Mouse (Mus musculus) embryonic facial prominence, embryonic 11.5 days (tissue): ENCODE results near the gene Zdhhc14. TPM values are rescaled to one million over a fixed set of nuclear protein-coding genes. Genes with fewer than 3 reads are reported as not detected.

Experiments used
- ATAC-seq: fragments of 200-750 bp; cut with Nextera tagmentation; replicated peaks from 2 replicates; pipeline ENCODE4 v1.8.0; 2017; ENCODE audit warnings: low read depth; ENCODE audit not compliant: insufficient number of reproducible peaks, low FRiP score, low TSS enrichment
- DNase-seq: peaks from one replicate; pipeline ENCODE4 v3.0.0-alpha.2; 2015; ENCODE audit warnings: low spot score
- H3K27ac ChIP-seq: fragments of 300-500 bp; sonication (generic); replicated peaks from 2 replicates; pipeline ENCODE4 v1.5.1; 2014; ENCODE audit warnings: mild to moderate bottlenecking, low read depth, low read length, control low read depth
- H3K27me3 ChIP-seq: fragments of 300-500 bp; sonication (generic); 2 replicates; pipeline ENCODE4 v1.6.1; 2014; ENCODE audit warnings: mild to moderate bottlenecking, low read length, moderate library complexity, mixed read lengths; ENCODE audit not compliant: control insufficient read depth, insufficient read depth
- H3K36me3 ChIP-seq: fragments of 300-500 bp; sonication (generic); replicated peaks from 2 replicates; pipeline ENCODE4 v1.6.1; 2014; ENCODE audit warnings: low read depth, mild to moderate bottlenecking, low read length, moderate library complexity, mixed read lengths; ENCODE audit not compliant: control insufficient read depth, insufficient read depth
- H3K4me1 ChIP-seq: fragments of 300-500 bp; sonication (generic); 2 replicates; pipeline ENCODE4 v1.6.1; 2014; ENCODE audit warnings: low read length, mixed read lengths; ENCODE audit not compliant: control insufficient read depth, insufficient read depth
- H3K4me2 ChIP-seq: fragments of 300-500 bp; sonication (generic); 2 replicates; pipeline ENCODE4 v1.6.1; 2014; ENCODE audit warnings: low read depth, mild to moderate bottlenecking, control low read depth, low read length, moderate library complexity
- H3K4me3 ChIP-seq: fragments of 300-500 bp; sonication (generic); 2 replicates; pipeline ENCODE4 v1.5.1; 2014; ENCODE audit warnings: low read depth, low read length, control low read depth
- H3K9ac ChIP-seq: fragments of 300-500 bp; sonication (generic); replicated peaks from 2 replicates; pipeline ENCODE4 v1.6.1; 2014; ENCODE audit warnings: mild to moderate bottlenecking, control low read depth, low read length
- H3K9me3 ChIP-seq: fragments of 300-500 bp; sonication (generic); replicated peaks from 2 replicates; pipeline ENCODE4 v1.6.1; 2016; ENCODE audit warnings: mild to moderate bottlenecking, low read length, inconsistent platforms, mixed read lengths; ENCODE audit not compliant: control insufficient read depth
- WGBS: fragments of 180-500 bp; shearing (Covaris S2); extraction: QIAGEN DNeasy Blood & Tissue Kit; methylation state at CpG from one replicate; pipeline ENCODE4 v1.1.7; 2014; 5-methylcytosine and 5-hydroxymethylcytosine counted together
- polyA plus RNA-seq: library from polyadenylated mRNA; unstranded; fragments of >200 nt; fragmentation: Nextera tagmentation; extraction: Ambion mirVana; gene quantifications from 2 replicates; pipeline ENCODE4 v1.2.1, GENCODE M21; 2014

Gene Zdhhc14
- polyA plus RNA-seq, 1 experiment from 2014 or later: 2.0 TPM

GRCm38 (mm10) chr17:5475960-5476725 is 16.2 kb upstream of the Zdhhc14 start:
- Histone ChIP-seq H3K4me3 (no peak overlapping the region), H3K4me2 (no peak overlapping the region), H3K9me3 (no peaks in the 10 kb centered on the region), H3K4me1 (no peaks in the 10 kb centered on the region), H3K27me3 (no peaks in the 10 kb centered on the region), H3K9ac (no peak overlapping the region), H3K27ac (no peak overlapping the region), H3K36me3 (no peaks in the 10 kb centered on the region)
- 61% methylated on average over 14 of the region's 14 CpGs for WGBS
- ATAC-seq (no peak), DNase-seq (peak; percentile 22)

- Histone ChIP-seq H3K4me3 (no peak overlapping the region), H3K9me3 (no peaks in the 10 kb centered on the region), H3K4me2 (no peak overlapping the region), H3K36me3 (no peaks in the 10 kb centered on the region), H3K9ac (no peak overlapping the region), H3K4me1 (no peaks in the 10 kb centered on the region), H3K27me3 (no peaks in the 10 kb centered on the region), H3K27ac (no peak overlapping the region)
- ATAC-seq: no peak
- 62% methylated on average over 4 of the region's 4 CpGs for WGBS
- DNase-seq: no peak
Measured at GRCm38 (mm10) chr17:5483456-5483855, 8.9 kb upstream of the Zdhhc14 start.

- H3K9me3 ChIP-seq: no peaks in the 10 kb centered on the region
- no peak overlapping the region for H3K27ac ChIP-seq
- no peaks in the 10 kb centered on the region for H3K27me3 ChIP-seq
- DNase-seq: no peak
- H3K36me3 ChIP-seq: no peaks in the 10 kb centered on the region
- H3K4me1 ChIP-seq: no peaks in the 10 kb centered on the region
- no peak for ATAC-seq
- H3K4me3 ChIP-seq: no peak overlapping the region
- WGBS: 92% methylated on average over 1 of the region's 1 CpGs
- H3K9ac ChIP-seq: no peak overlapping the region
- no peak overlapping the region for H3K4me2 ChIP-seq
Measured at GRCm38 (mm10) chr17:5484663-5485062, 7.7 kb upstream of the Zdhhc14 start.

GRCm38 (mm10) chr17:5488156-5488555 is 4.2 kb upstream of the Zdhhc14 start:
- no peak overlapping the region for H3K9ac ChIP-seq
- H3K27ac ChIP-seq: no peak overlapping the region
- WGBS: 57% methylated on average over 9 of the region's 9 CpGs
- H3K4me3 ChIP-seq: no peak overlapping the region
- no peaks in the 10 kb centered on the region for H3K9me3 ChIP-seq
- no peaks in the 10 kb centered on the region for H3K36me3 ChIP-seq
- H3K4me1 ChIP-seq: no peaks in the 10 kb centered on the region
- no peaks in the 10 kb centered on the region; the same call in 1 of the 2 replicates for H3K27me3 ChIP-seq
- ATAC-seq: no peak
- no peak overlapping the region for H3K4me2 ChIP-seq
- no peak for DNase-seq

GRCm38 (mm10) chr17:5490351-5490750 is 2.0 kb upstream of the Zdhhc14 start:
- Histone ChIP-seq H3K9me3 (no peaks in the 10 kb centered on the region), H3K4me1 (peaks cover 4% of the 10 kb centered on the region), H3K4me2 (no peak overlapping the region), H3K27ac (no peak overlapping the region), H3K27me3 (peaks cover 7% of the 10 kb centered on the region), H3K9ac (no peak overlapping the region), H3K4me3 (no peak overlapping the region), H3K36me3 (no peaks in the 10 kb centered on the region)
- 82% methylated on average over 3 of the region's 3 CpGs for WGBS
- ATAC-seq (no peak), DNase-seq (no peak)

- peak; percentile 97 for DNase-seq
Measured at GRCm38 (mm10) chr17:5491031-5491800, 1.1 kb upstream of the Zdhhc14 start.

GRCm38 (mm10) chr17:5492746-5493160 is 396 bp downstream of the Zdhhc14 start:
- peak; percentile 70 for ATAC-seq
- Histone ChIP-seq H3K4me3 (peak overlapping the region; percentile 64), H3K36me3 (no peaks in the 10 kb centered on the region), H3K4me1 (peaks cover 4% of the 10 kb centered on the region), H3K9me3 (no peaks in the 10 kb centered on the region), H3K9ac (peak overlapping the region; percentile 73), H3K4me2 (peak overlapping the region; percentile 100), H3K27ac (peak overlapping the region; percentile 70; the same call in 1 of the 2 replicates), H3K27me3 (peaks cover 7% of the 10 kb centered on the region)
- DNase-seq: peak; percentile 55
- WGBS: under 1% methylated on average over 45 of the region's 48 CpGs

More at GRCm38 (mm10) chr17:5491031-5491800, 1.1 kb upstream of the Zdhhc14 start:
- ATAC-seq: peak; percentile 82
- no peaks in the 10 kb centered on the region for H3K9me3 ChIP-seq
- H3K27ac ChIP-seq: peak overlapping the region; percentile 70
- peaks cover 4% of the 10 kb centered on the region for H3K4me1 ChIP-seq
- H3K4me3 ChIP-seq: peak overlapping the region; percentile 64
- peak overlapping the region; percentile 100 for H3K4me2 ChIP-seq
- peaks cover 7% of the 10 kb centered on the region for H3K27me3 ChIP-seq
- WGBS: under 1% methylated on average over 29 of the region's 29 CpGs
- no peaks in the 10 kb centered on the region for H3K36me3 ChIP-seq
- H3K9ac ChIP-seq: peak overlapping the region; percentile 73
